Mouse (Mus musculus) adrenal gland, postnatal 25 days (tissue): Measurements from ENCODE around the gene Alkbh1. TPM values are rescaled to one million over a fixed set of nuclear protein-coding genes. Genes with fewer than 3 reads are reported as not detected.

Experiments used
- DNase-seq: peaks from one replicate; pipeline ENCODE4 v3.0.0; 2021; ENCODE audit warnings: mixed read lengths
- microRNA-seq, 2 experiments: library from miRNA; unstranded; fragments of <30 nt; microRNA quantifications; one replicate each; pipeline ENCODE4 v1.2.0; 2021
- total RNA-seq: library from RNA; stranded (reverse); gene quantifications from 2 replicates; pipeline ENCODE4 v1.2.3, GENCODE M21; 2021

Alkbh1 gene
- total RNA-seq, 1 experiment from 2014 or later: 20.4 TPM

GRCm38 (mm10) chr12:87380586-87381379 is 63.0 kb downstream of the Alkbh1 start:
- no peak for DNase-seq

DNA sequence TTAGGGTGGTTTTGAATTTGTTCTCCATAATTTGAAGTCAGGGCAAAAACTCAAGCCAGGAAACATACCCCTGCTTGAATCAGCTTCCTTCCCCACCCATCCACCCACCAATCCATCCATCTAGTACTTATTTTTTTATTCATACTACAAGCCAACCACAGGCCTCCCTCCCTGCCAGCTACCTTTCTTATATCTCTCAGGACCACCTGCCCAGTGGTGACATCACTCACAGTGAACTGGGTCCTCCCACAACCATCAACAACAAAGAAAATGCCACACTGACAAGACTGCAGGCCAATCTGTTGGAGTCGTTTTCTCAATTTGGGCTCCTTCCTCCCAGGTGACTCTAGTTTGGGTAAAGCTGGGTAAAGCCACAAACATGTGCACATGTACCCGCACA is 64.3 kb downstream of the Alkbh1 start:
- no peak for DNase-seq

Small RNA genes within 50 kb of the gene (microRNA-seq; reads per million reads assigned to microRNA genes)
- 94.7 to 144 reads per million in 2 experiments for gene Mir3068

Other genes starting within 250 kb of the Alkbh1 start
- 2.8 TPM in 2 replicates for gene Samd15, start 244.3 kb downstream of the Alkbh1 start, total RNA-seq
- gene Tmed8, start 243.6 kb downstream of the Alkbh1 start, total RNA-seq: 31.6 and 38.5 TPM in 2 replicates
- gene Noxred1, start 205.3 kb downstream of the Alkbh1 start, total RNA-seq: 0.52 and 0.76 TPM in 2 replicates
- gene Vipas39, start 177.8 kb downstream of the Alkbh1 start, total RNA-seq: 36.4 and 36.7 TPM in 2 replicates
- gene Ahsa1, start 177.5 kb downstream of the Alkbh1 start, total RNA-seq: 166 and 209 TPM in 2 replicates
- not detected in 2 replicates for gene Ism2, start 144.3 kb downstream of the Alkbh1 start, total RNA-seq
- 214 and 293 TPM in 2 replicates for gene Sptlc2, start 55.7 kb downstream of the Alkbh1 start, total RNA-seq
- gene Slirp, start 121 bp downstream of the Alkbh1 start, total RNA-seq: 146 and 153 TPM in 2 replicates
- 67.9 and 83.8 TPM in 2 replicates for gene Snw1, start 28.3 kb upstream of the Alkbh1 start, total RNA-seq
- gene Gm5788, start 50.7 kb upstream of the Alkbh1 start, total RNA-seq: not detected in 2 replicates
- not detected in 2 replicates for gene Gm8300, start 70.3 kb upstream of the Alkbh1 start, total RNA-seq
- not detected in 2 replicates for gene Oog1, start 158.7 kb upstream of the Alkbh1 start, total RNA-seq
- gene Gm4027, start 174.9 kb upstream of the Alkbh1 start, total RNA-seq: not detected in 2 replicates
- gene Gm16381, start 200.6 kb upstream of the Alkbh1 start, total RNA-seq: not detected in 2 replicates